Mouse (Mus musculus) MEL (cell line): ENCODE measurements around the gene Nepro.
A peak's percentile ranks its signal among the peaks of the same experiment; 100 is the strongest.

Experiments used
- CHD2 ChIP-seq: IDR thresholded peaks from 2 replicates; pipeline ENCODE4 v1.6.1; 2011; ENCODE audit warnings: low read length, improper control_type of control experiment
- GABPA ChIP-seq: IDR thresholded peaks from 2 replicates; pipeline ENCODE4 v1.6.1; 2012; ENCODE audit warnings: low read depth, mild to moderate bottlenecking, inconsistent platforms, low read length, improper control_type of control experiment, moderate library complexity
- MEF2A ChIP-seq: IDR thresholded peaks from 2 replicates; pipeline ENCODE4 v1.6.1; 2014; ENCODE audit warnings: low read depth, mild to moderate bottlenecking, inconsistent platforms, low read length, improper control_type of control experiment; ENCODE audit not compliant: poor library complexity, insufficient replicate concordance, severe bottlenecking; ENCODE audit errors: extremely low read depth
- NRF1 ChIP-seq: IDR thresholded peaks from 2 replicates; pipeline ENCODE4 v1.6.1; 2014; ENCODE audit warnings: low read depth, mild to moderate bottlenecking, inconsistent platforms, low read length, improper control_type of control experiment, moderate library complexity; ENCODE audit not compliant: poor library complexity, insufficient read depth, severe bottlenecking
- POLR2AphosphoS2 ChIP-seq: IDR thresholded peaks from 2 replicates; pipeline ENCODE4 v1.6.1; 2011; ENCODE audit warnings: low read length, improper control_type of control experiment
- SIN3A ChIP-seq: IDR thresholded peaks from 2 replicates; pipeline ENCODE4 v1.6.1; 2012; ENCODE audit warnings: low read length, improper control_type of control experiment, inconsistent platforms
- TBP ChIP-seq: IDR thresholded peaks from 2 replicates; pipeline ENCODE4 v1.8.0; 2011; ENCODE audit warnings: low read depth, low read length, improper control_type of control experiment
- ZC3H11A ChIP-seq: IDR thresholded peaks from 2 replicates; pipeline ENCODE4 v1.6.1; 2012; ENCODE audit warnings: low read depth, mild to moderate bottlenecking, inconsistent platforms, low read length, improper control_type of control experiment
- ZNF384 ChIP-seq: IDR thresholded peaks from 2 replicates; pipeline ENCODE4 v1.6.1; 2012; ENCODE audit warnings: low read depth, mild to moderate bottlenecking, inconsistent platforms, low read length, improper control_type of control experiment

DNA sequence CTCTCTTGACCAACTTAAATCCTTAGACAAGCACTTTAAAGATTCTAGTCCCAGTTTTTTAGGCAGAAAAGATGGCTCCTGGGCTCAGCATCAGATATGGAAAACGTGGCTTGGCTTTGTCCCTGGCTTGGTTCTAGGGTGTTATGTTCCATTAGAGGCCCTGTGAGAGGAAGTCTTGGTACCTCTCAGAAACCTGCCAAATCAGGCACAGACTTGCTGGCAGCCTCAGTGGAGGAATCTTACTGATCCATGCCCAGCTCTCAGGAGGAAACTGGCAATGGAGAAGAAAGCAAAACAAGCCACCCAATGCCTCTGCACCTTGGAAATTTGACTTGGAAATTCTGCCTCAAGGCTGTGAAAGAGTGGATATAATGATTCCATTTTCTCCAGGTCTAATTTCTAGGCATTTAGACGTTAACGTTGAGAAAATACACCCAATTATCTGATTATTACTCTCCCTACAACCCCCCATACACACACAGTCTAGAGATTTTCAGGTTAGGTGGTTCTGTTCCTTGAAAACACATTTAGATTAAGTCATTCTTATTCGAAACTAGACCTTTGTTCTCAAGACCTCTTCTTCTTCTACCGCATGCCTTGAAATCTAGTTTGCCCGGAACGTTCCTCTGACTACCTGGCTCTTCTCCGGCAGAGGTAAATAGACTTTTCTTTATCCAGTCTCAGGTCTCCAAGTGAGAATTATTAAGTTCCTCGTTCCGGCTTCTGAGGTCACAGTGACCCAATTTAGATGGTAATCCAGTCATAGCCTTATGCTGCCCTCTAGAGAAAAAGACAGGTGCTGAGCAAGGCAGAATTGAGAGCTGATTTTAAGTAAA, 7.6 kb upstream of the Nepro start:
- 0 out of 2 replicates have a peak, but pooled peaks have one; percentile 20 for TF ChIP-seq SIN3A
- no peak for TF ChIP-seq GABPA
- no peak for TF ChIP-seq CHD2
- TF ChIP-seq MEF2A: no peak
- 0 out of 2 replicates have a peak, but pooled peaks have one; percentile 24 for TF ChIP-seq POLR2AphosphoS2
- TF ChIP-seq ZNF384: no peak
- TF ChIP-seq NRF1: no peak
- no peak for TF ChIP-seq TBP
- peak; percentile 66 for TF ChIP-seq ZC3H11A
